Mouse (Mus musculus): ENCODE data around the gene Hoxd1. TPM values are rescaled to one million over a fixed set of nuclear protein-coding genes. Genes with fewer than 3 reads are reported as not detected.

Hoxd1 gene
- polyA plus RNA-seq, 1 experiment = 0.05 TPM

- Histone ChIP-seq H3K4me3 (ENCODE audit: control insufficient read depth, insufficient read depth, low read length) (no peak overlapping the region), H3K27ac (ENCODE audit: control insufficient read depth, insufficient read depth, low read length) (no peak overlapping the region), H3K27me3 (ENCODE audit: control insufficient read depth, insufficient read depth, low read length) (peaks cover 7% of the 10 kb centered on the region), H3K4me1 (replicated peaks; ENCODE audit: control insufficient read depth, insufficient read depth, low read length) (no peaks in the 10 kb centered on the region), H3K36me3 (ENCODE audit: control insufficient read depth, insufficient read depth, low read length) (no peaks in the 10 kb centered on the region)
- WGBS = 38% methylated on average over 2 of the region's 2 CpGs
- no peak for DNase-seq
- TF ChIP-seq POLR2A (IDR thresholded peaks at IDR 0.05; ENCODE audit: control insufficient read depth, extremely low read depth, insufficient read depth, low read length, poor library complexity) = no peak
- TF ChIP-seq CTCF (IDR thresholded peaks at IDR 0.05; ENCODE audit: borderline replicate concordance, control insufficient read depth, extremely low read depth, insufficient read depth, low read length, poor library complexity) = no peak
Observed at GRCm38 (mm10) chr2:74720384-74720783, 42.4 kb upstream of the Hoxd1 start.

- H3K4me1 ChIP-seq (replicated peaks; ENCODE audit: control insufficient read depth, insufficient read depth, low read length) = no peaks in the 10 kb centered on the region
- H3K36me3 ChIP-seq (ENCODE audit: control insufficient read depth, insufficient read depth, low read length) = no peaks in the 10 kb centered on the region
- peaks cover 7% of the 10 kb centered on the region for H3K27me3 ChIP-seq (ENCODE audit: control insufficient read depth, insufficient read depth, low read length)
- no peak for DNase-seq
- no peak overlapping the region for H3K4me3 ChIP-seq (ENCODE audit: control insufficient read depth, insufficient read depth, low read length)
- H3K27ac ChIP-seq (ENCODE audit: control insufficient read depth, insufficient read depth, low read length) = no peak overlapping the region
- TF ChIP-seq POLR2A (IDR thresholded peaks at IDR 0.05; ENCODE audit: control insufficient read depth, extremely low read depth, insufficient read depth, low read length, poor library complexity) = no peak
- no peak for TF ChIP-seq CTCF (IDR thresholded peaks at IDR 0.05; ENCODE audit: borderline replicate concordance, control insufficient read depth, extremely low read depth, insufficient read depth, low read length, poor library complexity)
- 69% methylated on average over 5 of the region's 5 CpGs for WGBS
Observed at GRCm38 (mm10) chr2:74720955-74721491, 41.8 kb upstream of the Hoxd1 start.

GRCm38 (mm10) chr2:74721882-74722281, 40.9 kb upstream of the Hoxd1 start:
- no peak overlapping the region for H3K27ac ChIP-seq (ENCODE audit: control insufficient read depth, insufficient read depth, low read length)
- no peaks in the 10 kb centered on the region for H3K4me1 ChIP-seq (replicated peaks; ENCODE audit: control insufficient read depth, insufficient read depth, low read length)
- WGBS = 17% methylated on average over 6 of the region's 6 CpGs
- TF ChIP-seq POLR2A (IDR thresholded peaks at IDR 0.05; ENCODE audit: control insufficient read depth, extremely low read depth, insufficient read depth, low read length, poor library complexity) (no peak), CTCF (IDR thresholded peaks at IDR 0.05; ENCODE audit: borderline replicate concordance, control insufficient read depth, extremely low read depth, insufficient read depth, low read length, poor library complexity) (no peak)
- H3K27me3 ChIP-seq (ENCODE audit: control insufficient read depth, insufficient read depth, low read length) = peaks cover 7% of the 10 kb centered on the region
- H3K4me3 ChIP-seq (ENCODE audit: control insufficient read depth, insufficient read depth, low read length) = no peak overlapping the region
- no peak for DNase-seq
- H3K36me3 ChIP-seq (ENCODE audit: control insufficient read depth, insufficient read depth, low read length) = no peaks in the 10 kb centered on the region

- Histone ChIP-seq H3K27me3 (ENCODE audit: control insufficient read depth, insufficient read depth, low read length) (peaks cover 7% of the 10 kb centered on the region), H3K36me3 (ENCODE audit: control insufficient read depth, insufficient read depth, low read length) (no peaks in the 10 kb centered on the region), H3K4me3 (ENCODE audit: control insufficient read depth, insufficient read depth, low read length) (no peak overlapping the region), H3K27ac (ENCODE audit: control insufficient read depth, insufficient read depth, low read length) (no peak overlapping the region), H3K4me1 (replicated peaks; ENCODE audit: control insufficient read depth, insufficient read depth, low read length) (no peaks in the 10 kb centered on the region)
- DNase-seq = no peak
- TF ChIP-seq POLR2A (IDR thresholded peaks at IDR 0.05; ENCODE audit: control insufficient read depth, extremely low read depth, insufficient read depth, low read length, poor library complexity) = no peak
- no peak for TF ChIP-seq CTCF (IDR thresholded peaks at IDR 0.05; ENCODE audit: borderline replicate concordance, control insufficient read depth, extremely low read depth, insufficient read depth, low read length, poor library complexity)
- 41% methylated on average over 8 of the region's 8 CpGs for WGBS
Observed at GRCm38 (mm10) chr2:74722949-74723348, 39.8 kb upstream of the Hoxd1 start.

- Histone ChIP-seq H3K4me1 (replicated peaks; ENCODE audit: control insufficient read depth, insufficient read depth, low read length) (no peaks in the 10 kb centered on the region), H3K36me3 (ENCODE audit: control insufficient read depth, insufficient read depth, low read length) (no peaks in the 10 kb centered on the region), H3K27ac (ENCODE audit: control insufficient read depth, insufficient read depth, low read length) (no peak overlapping the region), H3K27me3 (ENCODE audit: control insufficient read depth, insufficient read depth, low read length) (peaks cover 7% of the 10 kb centered on the region), H3K4me3 (ENCODE audit: control insufficient read depth, insufficient read depth, low read length) (no peak overlapping the region)
- TF ChIP-seq CTCF (IDR thresholded peaks at IDR 0.05; ENCODE audit: borderline replicate concordance, control insufficient read depth, extremely low read depth, insufficient read depth, low read length, poor library complexity) = no peak
- no peak for TF ChIP-seq POLR2A (IDR thresholded peaks at IDR 0.05; ENCODE audit: control insufficient read depth, extremely low read depth, insufficient read depth, low read length, poor library complexity)
- 69% methylated on average over 7 of the region's 7 CpGs for WGBS
- DNase-seq = no peak
Observed at GRCm38 (mm10) chr2:74724244-74725015, 38.4 kb upstream of the Hoxd1 start.

GRCm38 (mm10) chr2:74725171-74725570, 37.6 kb upstream of the Hoxd1 start:
- Histone ChIP-seq H3K27me3 (ENCODE audit: control insufficient read depth, insufficient read depth, low read length) (peaks cover 7% of the 10 kb centered on the region), H3K27ac (ENCODE audit: control insufficient read depth, insufficient read depth, low read length) (no peak overlapping the region), H3K4me1 (replicated peaks; ENCODE audit: control insufficient read depth, insufficient read depth, low read length) (no peaks in the 10 kb centered on the region), H3K36me3 (ENCODE audit: control insufficient read depth, insufficient read depth, low read length) (no peaks in the 10 kb centered on the region), H3K4me3 (ENCODE audit: control insufficient read depth, insufficient read depth, low read length) (no peak overlapping the region)
- no peak for TF ChIP-seq CTCF (IDR thresholded peaks at IDR 0.05; ENCODE audit: borderline replicate concordance, control insufficient read depth, extremely low read depth, insufficient read depth, low read length, poor library complexity)
- no peak for TF ChIP-seq POLR2A (IDR thresholded peaks at IDR 0.05; ENCODE audit: control insufficient read depth, extremely low read depth, insufficient read depth, low read length, poor library complexity)
- WGBS = 76% methylated on average over 17 of the region's 17 CpGs
- no peak for DNase-seq

Measured in thymus, adult 2 months (tissue).